In genomic region chr13:97902821-97903220, GRCm38 (mm10) we compare ENCODE assay signal across 14 mouse cellular contexts.
"Had no signal": no experiment of that assay in that cellular context is flagged by ENCODE, and none has a peak within 500 bp of the region (broad histone marks: within the 10 kb centered on the region; RNA-seq: fewer than 3 reads in every experiment).

No protein-coding gene starts in this region.

- H3K9ac ChIP-seq: limb, embryonic 12.5 days; liver, embryonic 14.5 days; midbrain, embryonic 12.5 days; neural tube, embryonic 13.5 days; stomach, embryonic 15.5 days had no signal

- H3K36me3 ChIP-seq: midbrain, embryonic 12.5 days; neural tube, embryonic 13.5 days; stomach, embryonic 15.5 days had no signal

- H3K4me3 ChIP-seq: limb, embryonic 12.5 days; midbrain, embryonic 12.5 days; neural tube, embryonic 13.5 days; stomach, embryonic 15.5 days had no signal

- H3K4me2 ChIP-seq: limb, embryonic 12.5 days; midbrain, embryonic 12.5 days; neural tube, embryonic 13.5 days; stomach, embryonic 15.5 days had no signal

- H3K27me3 ChIP-seq: limb, embryonic 12.5 days; midbrain, embryonic 12.5 days; neural tube, embryonic 13.5 days; stomach, embryonic 15.5 days had no signal

- H3K27ac ChIP-seq: limb, embryonic 12.5 days; liver, embryonic 14.5 days; midbrain, embryonic 12.5 days; neural tube, embryonic 13.5 days; stomach, embryonic 15.5 days had no signal

- H3K4me1 ChIP-seq: stomach, embryonic 15.5 days had no signal

- H3K9me3 ChIP-seq: limb, embryonic 12.5 days; midbrain, embryonic 12.5 days; neural tube, embryonic 13.5 days; stomach, embryonic 15.5 days had no signal

- ATAC-seq: midbrain, embryonic 16.5 days had no signal

- DNase-seq: kidney, postnatal 10 days; layer of hippocampus, adult 9-11 months; layer of hippocampus, postnatal 36 days; lung, adult 18-20 months; retina, postnatal 1 day; right cerebral cortex, postnatal 4 days; spleen, adult 18-20 months; thymus, postnatal 36 days had no signal
